Mouse (Mus musculus) ES-E14 (cell line): ENCODE measurements around the gene Ankrd37. TPM values are rescaled to one million over a fixed set of nuclear protein-coding genes. Genes with fewer than 3 reads are reported as not detected.

ENCODE experiments used
- DNase-seq: peaks from one replicate; pipeline ENCODE4 v3.0.0-alpha.2; 2013; ENCODE audit warnings: low read depth, low spot score
- H3K27ac ChIP-seq: 2 replicates; pipeline ENCODE4 v1.5.1; 2012; ENCODE audit warnings: low read depth, mild to moderate bottlenecking, low read length, moderate library complexity, mixed read lengths; ENCODE audit not compliant: poor library complexity, insufficient read depth, severe bottlenecking
- H3K36me3 ChIP-seq: 2 replicates; pipeline ENCODE4 v1.6.1; 2012; ENCODE audit warnings: mild to moderate bottlenecking, low read length, moderate library complexity, mixed read lengths; ENCODE audit not compliant: control insufficient read depth, poor library complexity, insufficient read depth, severe bottlenecking
- H3K4me1 ChIP-seq, 2 experiments: fragments of 150-350 bp in 1 of 2; sonication (generic) in 1 of 2; 2 replicates each; pipeline ENCODE4 v1.6.1; 2012; ENCODE audit warnings: low read length in 2 of 2, mild to moderate bottlenecking in 1 of 2, mixed read lengths in 1 of 2; ENCODE audit not compliant: control insufficient read depth in 2 of 2, insufficient read depth in 2 of 2, poor library complexity in 1 of 2
- H3K4me3 ChIP-seq, 2 experiments: fragments of 150-350 bp in 1 of 2; sonication (generic) in 1 of 2; 2 replicates each; pipeline ENCODE4 v1.5.1; 2012; ENCODE audit warnings: low read length in 2 of 2, low read depth in 1 of 2, mild to moderate bottlenecking in 1 of 2, mixed read lengths in 1 of 2; ENCODE audit not compliant: insufficient read depth in 1 of 2, poor library complexity in 1 of 2, severe bottlenecking in 1 of 2
- H3K9ac ChIP-seq: 2 replicates; pipeline ENCODE4 v1.6.1; 2012; ENCODE audit warnings: low read depth, mild to moderate bottlenecking, low read length, mixed read lengths; ENCODE audit not compliant: poor library complexity, insufficient read depth, severe bottlenecking
- H3K9me3 ChIP-seq: fragments of 150-350 bp; sonication (generic); 2 replicates; pipeline ENCODE4 v1.6.1; 2012; ENCODE audit warnings: low read depth, mild to moderate bottlenecking, low read length; ENCODE audit not compliant: control insufficient read depth, insufficient read depth
- CHD2 ChIP-seq: IDR thresholded peaks from 2 replicates; pipeline ENCODE4 v1.6.1; 2014; ENCODE audit warnings: mild to moderate bottlenecking, low read depth, low read length, inconsistent platforms
- HCFC1 ChIP-seq: IDR thresholded peaks from 2 replicates; pipeline ENCODE4 v1.6.1; 2012; ENCODE audit warnings: low read length, inconsistent platforms, borderline replicate concordance; ENCODE audit not compliant: insufficient read depth
- MAFK ChIP-seq: IDR thresholded peaks from 2 replicates; pipeline ENCODE4 v1.6.1; 2014; ENCODE audit warnings: mild to moderate bottlenecking, low read depth, low read length, inconsistent platforms; ENCODE audit not compliant: insufficient read depth
- ZC3H11A ChIP-seq: IDR thresholded peaks from 2 replicates; pipeline ENCODE4 v1.6.1; 2012; ENCODE audit warnings: low read depth, mild to moderate bottlenecking, inconsistent platforms, low read length, borderline replicate concordance
- ZNF384 ChIP-seq: IDR thresholded peaks from 2 replicates; pipeline ENCODE4 v1.6.1; 2012; ENCODE audit warnings: low read depth, low read length, inconsistent platforms
- in situ Hi-C, 2 experiments: fragments of 600-800 bp; cut with MboI; formaldehyde crosslinking; loops; one replicate each; pipeline ENCODE4 v1.15.1; 2025; ENCODE audit warnings: low sequenced_read_pairs in 2 of 2, inconsistent platforms in 1 of 2; ENCODE audit not compliant: unreplicated experiment in 2 of 2
- total RNA-seq: library from RNA; depleted of rRNA; stranded (reverse); fragments of 300-350 nt; gene quantifications from 2 replicates; pipeline ENCODE4 v1.2.3, GENCODE M21; 2012; rRNA removed

Ankrd37 gene
- total RNA-seq, 1 experiment = 12.3 TPM

- Histone ChIP-seq H3K27ac (no peak overlapping the region), H3K36me3 (no peaks in the 10 kb centered on the region; the same call in 1 of the 2 replicates), H3K4me1 (no peaks in the 10 kb centered on the region), H3K9ac (peak overlapping the region; percentile 62; the same call in 1 of the 2 replicates), H3K9me3 (no peaks in the 10 kb centered on the region), H3K4me3 (peak overlapping the region; percentile 64 to 86)
- TF ChIP-seq HCFC1 = no peak
- no peak for TF ChIP-seq MAFK
- no peak for TF ChIP-seq ZC3H11A
- TF ChIP-seq CHD2 = no peak
- no peak for TF ChIP-seq ZNF384
- in situ Hi-C loops = no loop called here
- DNase-seq = no peak
These were observed 29.6 kb downstream of the Ankrd37 start for GRCm38 (mm10) chr8:45975837-45976468.

DNA sequence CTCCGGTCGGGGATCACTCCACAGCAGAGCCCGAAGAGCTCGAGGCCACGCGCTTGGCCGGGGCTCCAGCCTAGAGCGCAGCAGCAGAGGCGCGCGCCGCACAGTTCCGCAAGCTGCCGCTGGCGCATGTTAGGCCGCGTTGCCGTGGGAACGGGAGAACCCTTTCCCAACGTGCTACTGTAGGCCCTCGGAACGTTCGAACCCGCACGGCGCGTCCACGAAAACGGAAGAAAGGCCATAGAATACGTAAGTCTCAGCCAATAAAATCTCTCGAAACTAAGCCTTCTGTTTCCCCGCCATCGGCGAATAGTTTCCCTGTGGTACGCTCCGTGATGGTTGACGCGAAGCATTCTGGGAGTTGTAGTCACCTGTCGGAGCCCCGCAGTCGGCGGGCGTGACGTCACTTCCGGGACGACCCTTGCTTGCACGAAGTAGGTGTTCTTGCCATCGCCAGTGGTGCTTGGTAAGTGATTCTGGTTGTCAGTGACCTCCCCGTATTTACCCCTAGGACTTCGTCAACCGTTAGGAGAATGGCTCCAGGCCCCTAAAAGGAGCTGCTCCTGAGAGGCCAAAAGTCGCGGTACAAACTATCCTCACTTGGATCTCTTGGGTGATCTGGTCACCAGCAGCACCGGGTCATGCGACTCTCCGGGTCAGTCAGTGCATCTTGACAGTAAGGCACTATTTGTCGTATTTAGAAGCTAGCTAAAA, 30.2 kb downstream of the Ankrd37 start, which contains the start of the genes 1700029J07Rik and Ufsp2:
TSS of gene 1700029J07Rik (minus strand) at position 127 of the 711 bp plus-strand sequence.
TSS of gene Ufsp2 (plus strand) at position 403 of the 711 bp plus-strand sequence.
- in situ Hi-C loops = no loop called here
- peak within 1 kb of the TSS; percentile 62 for H3K9ac ChIP-seq
- H3K4me3 ChIP-seq = peak within 1 kb of the TSS; percentile 64 to 86
- H3K4me1 ChIP-seq = no peaks in the 10 kb centered on the region
- peak; percentile 90 for DNase-seq
- no peaks in the 10 kb centered on the region for H3K9me3 ChIP-seq
- TF ChIP-seq HCFC1 = peak; percentile 90
- TF ChIP-seq CHD2 = no peak
- H3K27ac ChIP-seq = no peak within 1 kb of the TSS
- no peaks in the 10 kb centered on the region; the same call in 1 of the 2 replicates for H3K36me3 ChIP-seq

DNA sequence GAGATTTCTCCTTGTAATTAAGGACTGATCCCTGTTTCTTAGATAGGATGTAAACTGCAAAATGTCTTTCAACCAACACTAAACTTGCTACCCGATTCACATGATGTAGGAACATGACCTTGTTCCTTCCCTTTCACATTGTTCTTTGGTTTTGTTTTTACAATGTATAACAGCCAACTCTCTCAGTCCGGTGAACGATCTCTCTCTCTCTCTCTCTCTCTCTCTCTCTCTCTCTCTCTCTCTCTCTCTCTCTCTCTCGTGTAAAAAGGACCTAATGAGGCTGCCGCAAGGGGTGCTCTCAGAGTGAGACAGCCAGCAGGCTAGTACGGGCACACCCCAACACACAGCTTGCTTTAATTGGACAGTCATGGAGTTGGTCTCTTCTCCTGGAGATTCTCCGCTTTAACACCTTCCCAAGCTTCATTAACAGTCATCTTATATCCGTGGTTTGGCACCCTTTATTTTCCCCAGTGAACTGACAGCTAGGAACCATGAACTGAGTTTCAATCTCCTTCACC, 31.5 kb downstream of the Ankrd37 start:
- Histone ChIP-seq H3K9me3 (no peaks in the 10 kb centered on the region), H3K9ac (no peak overlapping the region), H3K27ac (no peak overlapping the region), H3K36me3 (no peaks in the 10 kb centered on the region; the same call in 1 of the 2 replicates), H3K4me3 (no peak overlapping the region), H3K4me1 (no peaks in the 10 kb centered on the region)
- in situ Hi-C loops = no loop called here
- TF ChIP-seq ZC3H11A (no peak), ZNF384 (no peak), CHD2 (no peak), MAFK (no peak), HCFC1 (no peak)
- DNase-seq = no peak

DNA sequence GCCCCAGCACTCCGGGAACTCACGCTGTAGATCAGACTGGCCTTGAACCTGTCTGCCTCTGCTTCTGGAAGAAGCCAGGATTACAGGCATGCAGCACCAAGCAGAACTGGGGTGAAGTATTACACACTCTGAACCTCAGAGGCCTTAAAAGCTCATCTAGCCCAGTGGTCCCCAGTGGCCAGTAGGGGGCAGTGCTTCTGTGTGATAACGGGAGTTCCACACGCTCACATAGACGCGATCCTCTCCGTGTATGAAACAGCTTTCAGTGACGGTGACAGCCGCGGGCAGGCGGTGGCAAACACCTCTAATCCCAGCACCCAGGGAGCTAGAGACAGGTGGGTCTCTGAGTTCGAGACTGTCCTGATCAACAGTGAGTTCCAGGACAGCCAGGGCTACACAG, 34.6 kb downstream of the Ankrd37 start:
- no peak overlapping the region for H3K27ac ChIP-seq
- no peak overlapping the region for H3K9ac ChIP-seq
- no peak overlapping the region for H3K4me3 ChIP-seq
- no peaks in the 10 kb centered on the region for H3K9me3 ChIP-seq
- H3K4me1 ChIP-seq = no peaks in the 10 kb centered on the region
- no peak for DNase-seq
- in situ Hi-C loops = no loop called here
- TF ChIP-seq ZNF384 (no peak), ZC3H11A (no peak), CHD2 (no peak), MAFK (no peak), HCFC1 (no peak)
- no peaks in the 10 kb centered on the region for H3K36me3 ChIP-seq

GRCm38 (mm10) chr8:45950622-45951021, 54.9 kb downstream of the Ankrd37 start:
- H3K4me3 ChIP-seq = no peak overlapping the region
- in situ Hi-C loops = no loop called here
- no peak for DNase-seq
- no peaks in the 10 kb centered on the region for H3K36me3 ChIP-seq
- no peaks in the 10 kb centered on the region for H3K4me1 ChIP-seq
- no peak overlapping the region for H3K27ac ChIP-seq
- no peaks in the 10 kb centered on the region for H3K9me3 ChIP-seq
- TF ChIP-seq ZC3H11A (no peak), HCFC1 (no peak), ZNF384 (no peak), CHD2 (no peak), MAFK (no peak)
- no peak overlapping the region for H3K9ac ChIP-seq

Other genes starting within 250 kb of the Ankrd37 start
- 3.3 and 3.7 TPM in 2 replicates for gene Pdlim3, start 120.2 kb downstream of the Ankrd37 start, total RNA-seq
- gene Ccdc110, start 71.1 kb downstream of the Ankrd37 start, total RNA-seq = not detected in 2 replicates
- gene 1700029J07Rik, start 30.5 kb downstream of the Ankrd37 start, total RNA-seq = 0.16 and 0.36 TPM in 2 replicates
- gene Ufsp2, start 30.2 kb downstream of the Ankrd37 start, total RNA-seq = 17.1 and 21.7 TPM in 2 replicates
- 0.13 and 0.26 TPM in 2 replicates for gene Lrp2bp, start 6.4 kb downstream of the Ankrd37 start, total RNA-seq
- gene Cfap97, start 146.1 kb upstream of the Ankrd37 start, total RNA-seq = 5.7 and 7.4 TPM in 2 replicates
- 8.1 and 10.3 TPM in 2 replicates for gene Snx25, start 146.5 kb upstream of the Ankrd37 start, total RNA-seq
- gene Slc25a4, start 205.6 kb upstream of the Ankrd37 start, total RNA-seq = 168 and 284 TPM in 2 replicates